In genomic region chr7:97749207-97750190, GRCm38 (mm10) we compare ENCODE assay signal across 8 mouse cellular contexts. TPM values are rescaled to one million over a fixed set of nuclear protein-coding genes. Genes with fewer than 3 reads are reported as not detected.
DNase-seq lines count a peak whose midpoint lies in the region; ATAC-seq and TF ChIP-seq lines count a peak whose summit lies in the region.

No protein-coding gene starts in this region.

- no peak for TF ChIP-seq CTCF in lung, adult 2 months (IDR thresholded peaks at IDR 0.05; ENCODE audit: insufficient read depth, low read length)

- H3K9ac ChIP-seq in hindbrain, embryonic 14.5 days = no peak overlapping the region
- no peak overlapping the region for H3K9ac ChIP-seq in neural tube, embryonic 15.5 days (replicated peaks)

- WGBS in embryonic facial prominence, embryonic 10.5 days = 38% methylated on average over 19 of the region's 19 CpGs
- WGBS in hindbrain, embryonic 14.5 days = 24% methylated on average over 19 of the region's 19 CpGs
- 16% methylated on average over 19 of the region's 19 CpGs for whole genome bisulfite sequencing in lung, adult 2 months
- 30% methylated on average over 19 of the region's 19 CpGs for WGBS in neural tube, embryonic 15.5 days

- H3K4me3 ChIP-seq in embryonic facial prominence, embryonic 10.5 days = 0 out of 2 replicates have a peak overlapping the region, but pooled peaks have one; percentile 20
- H3K4me3 ChIP-seq in hindbrain, embryonic 14.5 days (replicated peaks; ENCODE audit: low read length) = no peak overlapping the region
- peak overlapping the region; percentile 36 for H3K4me3 ChIP-seq in lung, adult 2 months (replicated peaks; ENCODE audit: extremely low read depth, low read depth, low read length)
- no peak overlapping the region for H3K4me3 ChIP-seq in neural tube, embryonic 15.5 days (replicated peaks)

- peaks cover 24% of the 10 kb centered on the region for H3K4me1 ChIP-seq in embryonic facial prominence, embryonic 10.5 days
- no peaks in the 10 kb centered on the region for H3K4me1 ChIP-seq in hindbrain, embryonic 14.5 days (replicated peaks; ENCODE audit: control insufficient read depth, insufficient read depth, low read length)
- H3K4me1 ChIP-seq in lung, adult 2 months (ENCODE audit: control insufficient read depth, insufficient read depth, low read length) = no peaks in the 10 kb centered on the region; the same call in 1 of the 2 replicates
- H3K4me1 ChIP-seq in neural tube, embryonic 15.5 days = peaks cover 6% of the 10 kb centered on the region

- no peaks in the 10 kb centered on the region for H3K9me3 ChIP-seq in embryonic facial prominence, embryonic 10.5 days
- H3K9me3 ChIP-seq in hindbrain, embryonic 14.5 days (ENCODE audit: control insufficient read depth, low read length) = no peaks in the 10 kb centered on the region
- H3K9me3 ChIP-seq in neural tube, embryonic 15.5 days (replicated peaks) = no peaks in the 10 kb centered on the region

- peak overlapping the region; percentile 65 for H3K27ac ChIP-seq in embryonic facial prominence, embryonic 10.5 days (replicated peaks)
- no peak overlapping the region for H3K27ac ChIP-seq in hindbrain, embryonic 14.5 days
- 0 out of 2 replicates have a peak overlapping the region, but pooled peaks have one; percentile 18 for H3K27ac ChIP-seq in neural tube, embryonic 15.5 days (replicated peaks)

- TF ChIP-seq POLR2A in lung, adult 2 months (IDR thresholded peaks at IDR 0.05; ENCODE audit: borderline replicate concordance, extremely low read depth, low read depth, low read length) = peak; percentile 33; the same call in 1 of the 2 replicates

- intact Hi-C loops in left cerebral cortex, postnatal 36 days (cut with DNase I) = loop anchor here (2.0 to 10.0 kb wide), 3 partner anchors 95 to 371 kb away; no protein-coding TSS in a partner anchor

- no peak for ATAC-seq in hindbrain, embryonic 14.5 days (ENCODE audit: low FRiP score)
- no peak for ATAC-seq in neural tube, embryonic 15.5 days (ENCODE audit: low FRiP score)

- peak overlapping the region; percentile 25; the same call in 1 of the 2 replicates for H3K4me2 ChIP-seq in hindbrain, embryonic 14.5 days (replicated peaks)
- peak overlapping the region; percentile 32 for H3K4me2 ChIP-seq in neural tube, embryonic 15.5 days

- peak; percentile 28 to 35 for DNase-seq in heart, adult 9 months (ENCODE audit: low spot score in 2 of 2)
- no peak for DNase-seq in heart, adult 8-10 months (ENCODE audit: low spot score)
- no peak for DNase-seq in embryonic facial prominence, embryonic 10.5 days (ENCODE audit: low spot score)
- no peak for DNase-seq in hindbrain, embryonic 14.5 days (ENCODE audit: low spot score)
- DNase-seq in lung, adult 2 months = no peak
- DNase-seq in left cerebral cortex, postnatal 36 days (ENCODE audit: low spot score in 2 of 2) = no peak
- no peak for DNase-seq in ovary, postnatal 14 days (ENCODE audit: low spot score)

- no peaks in the 10 kb centered on the region for H3K36me3 ChIP-seq in embryonic facial prominence, embryonic 10.5 days (replicated peaks)
- H3K36me3 ChIP-seq in hindbrain, embryonic 14.5 days (replicated peaks; ENCODE audit: control insufficient read depth, insufficient read depth) = no peaks in the 10 kb centered on the region
- no peaks in the 10 kb centered on the region for H3K36me3 ChIP-seq in neural tube, embryonic 15.5 days

- H3K27me3 ChIP-seq in embryonic facial prominence, embryonic 10.5 days (replicated peaks; ENCODE audit: low read depth, poor library complexity, severe bottlenecking) = no peaks in the 10 kb centered on the region
- no peaks in the 10 kb centered on the region for H3K27me3 ChIP-seq in hindbrain, embryonic 14.5 days (ENCODE audit: control insufficient read depth, insufficient read depth, low read length)
- H3K27me3 ChIP-seq in neural tube, embryonic 15.5 days (replicated peaks) = no peaks in the 10 kb centered on the region

RNA-seq across cellular contexts. Expression of gene Aqp11, which starts 11.4 kb away (rescaled TPM):
- total RNA-seq in heart, adult 8-10 months (2022) = 1 to 10 TPM in 3 of 4 experiments, under 1 TPM in 1; 0.98 to 2.4 (median 2.0) TPM
- polyA plus RNA-seq in embryonic facial prominence, embryonic 10.5 days (2016; fragmentation: Nextera tagmentation; extraction: Ambion mirVana) = 3.2 and 4.0 TPM in 2 replicates
- 21.6 and 22.0 TPM in 2 replicates for polyA plus RNA-seq in hindbrain, embryonic 14.5 days (2014; fragmentation: Nextera tagmentation; extraction: Ambion mirVana)
- 5.0 and 5.4 TPM in 2 replicates for polyA plus RNA-seq in lung, adult 2 months (2012; rRNA removed)
- 22.6 and 35.4 TPM in 2 replicates for polyA plus RNA-seq in neural tube, embryonic 15.5 days (2015; fragmentation: Nextera tagmentation; extraction: Ambion mirVana)
- total RNA-seq in left cerebral cortex, postnatal 36 days (2021) = 10 to 100 TPM; 22.1 to 23.3 TPM

RNA-seq across cellular contexts. Expression of gene Pak1, which starts 38.8 kb away (rescaled TPM):
- 1 to 10 TPM in 3 of 4 experiments, under 1 TPM in 1; 0.63 to 1.3 (median 1.1) TPM for total RNA-seq in heart, adult 8-10 months (2022)
- polyA plus RNA-seq in embryonic facial prominence, embryonic 10.5 days (2016; fragmentation: Nextera tagmentation; extraction: Ambion mirVana) = 43.6 and 44.2 TPM in 2 replicates
- polyA plus RNA-seq in hindbrain, embryonic 14.5 days (2014; fragmentation: Nextera tagmentation; extraction: Ambion mirVana) = 152 and 160 TPM in 2 replicates
- 7.2 and 7.5 TPM in 2 replicates for polyA plus RNA-seq in lung, adult 2 months (2012; rRNA removed)
- 117 and 134 TPM in 2 replicates for polyA plus RNA-seq in neural tube, embryonic 15.5 days (2015; fragmentation: Nextera tagmentation; extraction: Ambion mirVana)
- total RNA-seq in left cerebral cortex, postnatal 36 days (2021) = 100 to 1,000 TPM; 384 to 468 TPM

RNA-seq across cellular contexts. Expression of gene Clns1a, which starts 53.1 kb away (rescaled TPM):
- total RNA-seq in heart, adult 8-10 months (2022) = 10 to 100 TPM; 27.4 to 29.8 (median 28.3) TPM
- polyA plus RNA-seq in embryonic facial prominence, embryonic 10.5 days (2016; fragmentation: Nextera tagmentation; extraction: Ambion mirVana) = 296 and 321 TPM in 2 replicates
- polyA plus RNA-seq in hindbrain, embryonic 14.5 days (2014; fragmentation: Nextera tagmentation; extraction: Ambion mirVana) = 189 and 192 TPM in 2 replicates
- polyA plus RNA-seq in lung, adult 2 months (2012; rRNA removed) = 20.4 and 21.6 TPM in 2 replicates
- 170 and 187 TPM in 2 replicates for polyA plus RNA-seq in neural tube, embryonic 15.5 days (2015; fragmentation: Nextera tagmentation; extraction: Ambion mirVana)
- total RNA-seq in left cerebral cortex, postnatal 36 days (2021) = 10 to 100 TPM; 78.8 to 84.4 TPM

Comparison
In these comparisons a context has a peak if more than half of its experiments do, and no peak if none do; other contexts are left out.
1. DNase-seq: peak in heart, adult 9 months (2 of 2); none in heart, adult 8-10 months (single experiment), embryonic facial prominence, embryonic 10.5 days (single experiment), hindbrain, embryonic 14.5 days (single experiment), lung, adult 2 months (single experiment), left cerebral cortex, postnatal 36 days (0 of 2) and ovary, postnatal 14 days (single experiment).
2. H3K4me3 ChIP-seq: peak in embryonic facial prominence, embryonic 10.5 days (single experiment) and lung, adult 2 months (single experiment); none in hindbrain, embryonic 14.5 days (single experiment) and neural tube, embryonic 15.5 days (single experiment).